8 mouse cellular contexts compared by ENCODE assay signal in the genomic region with DNA sequence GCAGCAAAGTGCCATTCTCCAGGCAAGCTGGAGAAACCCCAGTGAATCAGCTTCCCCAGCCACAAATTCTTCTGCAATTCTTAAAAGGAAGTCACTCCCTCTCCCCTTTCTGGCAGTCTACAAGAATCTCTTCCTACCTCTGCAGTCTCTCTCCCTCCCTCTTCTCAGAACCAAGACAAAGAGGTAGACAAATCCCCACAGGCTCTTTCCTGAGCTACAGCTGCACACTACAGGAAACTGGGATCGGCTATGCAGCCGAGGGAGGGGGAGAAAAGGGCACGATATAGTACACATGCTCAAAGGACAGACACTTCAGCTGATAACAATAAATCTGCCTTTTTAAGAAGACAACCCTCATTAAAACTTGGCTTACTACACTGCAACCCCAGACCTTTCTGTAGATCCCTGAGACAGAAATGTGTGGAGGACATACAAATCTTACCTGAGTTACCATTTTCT.
DNase-seq lines count a peak whose midpoint lies in the region; ATAC-seq and TF ChIP-seq lines count a peak whose summit lies in the region.

No protein-coding gene starts in this region.

- TF ChIP-seq CTCF in cerebellum, adult 2 months (IDR thresholded peaks at IDR 0.05; ENCODE audit: borderline replicate concordance, insufficient read depth, low read depth, low read length) = no peak
- no peak for TF ChIP-seq CTCF in hindbrain, postnatal 0 days (IDR thresholded peaks at IDR 0.05; ENCODE audit: low read depth)
- no peak for TF ChIP-seq CTCF in liver, postnatal 0 days (IDR thresholded peaks at IDR 0.05; ENCODE audit: low read depth)

- peak; percentile 76 for ATAC-seq in forebrain, embryonic 12.5 days (ENCODE audit: low FRiP score)
- ATAC-seq in hindbrain, postnatal 0 days = peak; percentile 66
- ATAC-seq in liver, postnatal 0 days = peak; percentile 13; the same call in 1 of the 2 replicates
- ATAC-seq in CD4-positive, CD25-positive, alpha-beta regulatory T cell, adult 4 months = no peak

- peak overlapping the region; percentile 74 for H3K4me3 ChIP-seq in cerebellum, adult 2 months (replicated peaks; ENCODE audit: insufficient read depth, low read depth, low read length)
- H3K4me3 ChIP-seq in forebrain, embryonic 12.5 days (replicated peaks) = peak overlapping the region; percentile 49
- peak overlapping the region; percentile 65 for H3K4me3 ChIP-seq in hindbrain, postnatal 0 days (ENCODE audit: low read length)
- peak overlapping the region; percentile 42 for H3K4me3 ChIP-seq in liver, postnatal 0 days (ENCODE audit: low read depth, low read length)

- peak overlapping the region; percentile 98 for H3K27ac ChIP-seq in cerebellum, adult 2 months (ENCODE audit: insufficient read depth, low read length)
- H3K27ac ChIP-seq in forebrain, embryonic 12.5 days = peak overlapping the region; percentile 88
- peak overlapping the region; percentile 96 for H3K27ac ChIP-seq in hindbrain, postnatal 0 days
- peak overlapping the region; percentile 83 for H3K27ac ChIP-seq in liver, postnatal 0 days (ENCODE audit: low read depth)

- H3K9me3 ChIP-seq in forebrain, embryonic 12.5 days = no peaks in the 10 kb centered on the region
- no peaks in the 10 kb centered on the region for H3K9me3 ChIP-seq in hindbrain, postnatal 0 days (ENCODE audit: low read length)
- H3K9me3 ChIP-seq in liver, postnatal 0 days (ENCODE audit: low read length) = no peaks in the 10 kb centered on the region

- no peak for TF ChIP-seq POLR2A in cerebellum, adult 2 months (IDR thresholded peaks at IDR 0.05; ENCODE audit: borderline replicate concordance, insufficient read depth, low read length)

- H3K4me2 ChIP-seq in forebrain, embryonic 12.5 days = peak overlapping the region; percentile 60
- peak overlapping the region; percentile 79 for H3K4me2 ChIP-seq in hindbrain, postnatal 0 days (ENCODE audit: low read depth, low read length)
- H3K4me2 ChIP-seq in liver, postnatal 0 days (ENCODE audit: low read depth, low read length) = peak overlapping the region; percentile 70

- no peaks in the 10 kb centered on the region for H3K27me3 ChIP-seq in cerebellum, adult 2 months (ENCODE audit: control insufficient read depth, insufficient read depth, low read length)
- no peaks in the 10 kb centered on the region for H3K27me3 ChIP-seq in forebrain, embryonic 12.5 days
- H3K27me3 ChIP-seq in hindbrain, postnatal 0 days (ENCODE audit: insufficient read depth, low read length) = no peaks in the 10 kb centered on the region
- no peaks in the 10 kb centered on the region for H3K27me3 ChIP-seq in liver, postnatal 0 days (ENCODE audit: insufficient read depth, low read length)

- H3K9ac ChIP-seq in forebrain, embryonic 12.5 days = peak overlapping the region; percentile 68
- peak overlapping the region; percentile 85 for H3K9ac ChIP-seq in hindbrain, postnatal 0 days (replicated peaks; ENCODE audit: low read length)
- peak overlapping the region; percentile 45 for H3K9ac ChIP-seq in liver, postnatal 0 days (replicated peaks)

- H3K36me3 ChIP-seq in forebrain, embryonic 12.5 days (replicated peaks) = no peaks in the 10 kb centered on the region
- H3K36me3 ChIP-seq in hindbrain, postnatal 0 days (ENCODE audit: insufficient read depth, low read length) = no peaks in the 10 kb centered on the region
- no peaks in the 10 kb centered on the region; the same call in 1 of the 2 replicates for H3K36me3 ChIP-seq in liver, postnatal 0 days (replicated peaks; ENCODE audit: insufficient read depth, low read length)

- peaks cover 24% of the 10 kb centered on the region; the same call in 1 of the 2 replicates for H3K4me1 ChIP-seq in cerebellum, adult 2 months (ENCODE audit: control insufficient read depth, insufficient read depth, low read length)
- peaks cover 57% of the 10 kb centered on the region for H3K4me1 ChIP-seq in forebrain, embryonic 12.5 days
- peaks cover 33% of the 10 kb centered on the region for H3K4me1 ChIP-seq in hindbrain, postnatal 0 days (ENCODE audit: insufficient read depth, low read length)
- peaks cover 17% of the 10 kb centered on the region for H3K4me1 ChIP-seq in liver, postnatal 0 days (ENCODE audit: insufficient read depth)

- 1% methylated on average over 3 of the region's 3 CpGs for WGBS in cerebellum, adult 2 months
- 0% methylated on average over 3 of the region's 3 CpGs for WGBS in forebrain, embryonic 12.5 days
- 2% methylated on average over 3 of the region's 3 CpGs for WGBS in hindbrain, postnatal 0 days
- WGBS in liver, postnatal 0 days (ENCODE audit: insufficient replicate concordance) = 2% methylated on average over 3 of the region's 3 CpGs

- DNase-seq in cerebellum, adult 2 months = peak; percentile 47 to 55
- DNase-seq in cerebellum, adult 8-10 months = no peak
- DNase-seq in Muller cell, postnatal 12 days (ENCODE audit: inconsistent ontology term) = peak; percentile 59
- DNase-seq in hindbrain, postnatal 0 days (ENCODE audit: low spot score) = peak; percentile 75
- DNase-seq in liver, postnatal 0 days = no peak
- no peak for DNase-seq in spleen, adult 18-20 months

- TF ChIP-seq EP300 in liver, postnatal 0 days (IDR thresholded peaks at IDR 0.05; ENCODE audit: low read depth) = no peak

Comparison
In these comparisons a context has a peak if more than half of its experiments do, and no peak if none do; other contexts are left out.
1. DNase-seq: peak in cerebellum, adult 2 months (2 of 2), Muller cell, postnatal 12 days (single experiment) and hindbrain, postnatal 0 days (single experiment); none in cerebellum, adult 8-10 months (single experiment), liver, postnatal 0 days (single experiment) and spleen, adult 18-20 months (0 of 2).
2. Peak in every context shown above with its lines, with median percentiles within 50 percentile points of each other: H3K27ac ChIP-seq, H3K4me3 ChIP-seq, H3K4me2 ChIP-seq and H3K9ac ChIP-seq.